In the genomic region with DNA sequence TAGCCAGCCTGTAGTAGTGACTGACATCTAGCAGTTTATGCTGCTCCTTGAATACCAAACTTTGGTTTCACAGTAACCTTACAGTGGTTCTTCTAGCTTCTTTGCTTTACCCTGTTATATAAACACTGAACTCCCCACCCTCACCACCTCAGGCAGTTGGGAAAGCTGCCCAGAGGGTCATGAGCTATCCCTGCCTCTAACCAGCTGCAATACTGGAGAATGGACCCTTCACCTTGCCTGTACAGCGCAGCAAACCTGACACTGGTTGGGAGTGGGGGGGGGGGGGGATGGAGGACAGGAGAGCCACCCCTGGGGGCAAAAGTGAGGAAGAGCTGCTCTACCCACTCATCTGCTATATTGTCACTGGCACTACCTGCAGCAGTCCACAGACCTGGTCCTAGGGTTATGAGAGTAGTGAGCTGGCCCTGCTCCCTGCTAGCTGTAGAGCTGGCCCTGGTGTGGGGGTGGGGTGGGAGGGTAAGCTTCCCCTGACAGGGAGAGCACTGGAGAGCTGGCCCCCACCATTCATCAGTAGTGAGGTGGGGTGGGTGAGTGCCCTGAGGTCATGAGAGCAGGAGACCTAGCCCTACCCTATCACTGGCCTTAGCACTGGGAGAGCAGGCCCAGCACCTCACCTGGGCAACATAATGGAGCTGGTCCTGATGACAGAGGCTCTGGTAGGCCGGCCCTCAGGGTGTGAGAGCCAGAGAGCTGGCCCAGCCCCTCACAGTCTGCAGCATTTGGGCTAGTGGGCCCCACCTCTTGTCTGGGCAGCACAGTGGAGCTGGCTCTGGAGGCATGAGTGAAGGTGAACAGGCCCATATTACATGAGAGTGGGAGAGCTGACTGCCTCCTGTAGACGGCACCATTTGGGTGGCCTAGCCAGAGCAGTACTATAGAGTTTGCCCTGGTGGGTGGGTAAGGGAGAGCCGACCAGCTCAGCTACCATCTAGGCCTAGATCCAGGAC, we compare ENCODE assay signal across 10 mouse cellular contexts. TPM values are rescaled to one million over a fixed set of nuclear protein-coding genes. Genes with fewer than 3 reads are reported as not detected.
DNase-seq lines count a peak whose midpoint lies in the region; ATAC-seq and TF ChIP-seq lines count a peak whose summit lies in the region.
"Had no signal": no experiment of that assay in that cellular context is flagged by ENCODE, and none has a peak within 500 bp of the region (broad histone marks: within the 10 kb centered on the region; RNA-seq: fewer than 3 reads in every experiment).

No protein-coding gene starts in this region.

- DNase-seq in heart, adult 18-20 months: no peak
- peak; percentile 50 to 68 for DNase-seq in kidney, adult 8-10 months
- DNase-seq in adrenal gland, adult 2 months: no peak
- no peak for DNase-seq in thymus, adult 2 months
- DNase-seq in frontal cortex, postnatal 25 days (ENCODE audit: low spot score in 2 of 2): no peak

- no peaks in the 10 kb centered on the region for H3K27me3 ChIP-seq in heart, embryonic 12.5 days (replicated peaks)
- H3K27me3 ChIP-seq in erythroblast, embryonic 14.5 days (ENCODE audit: control insufficient read depth): no peaks in the 10 kb centered on the region
- no peaks in the 10 kb centered on the region for H3K27me3 ChIP-seq in thymus, adult 2 months (ENCODE audit: control insufficient read depth, insufficient read depth, low read length)
- H3K27me3 ChIP-seq: Patski had no signal

- TF ChIP-seq CTCF in thymus, adult 2 months (IDR thresholded peaks at IDR 0.05; ENCODE audit: borderline replicate concordance, control insufficient read depth, extremely low read depth, insufficient read depth, low read length, poor library complexity): no peak

- 62% methylated on average over 4 of the region's 4 CpGs for WGBS in heart, embryonic 12.5 days
- 90% methylated on average over 4 of the region's 4 CpGs for WGBS in thymus, adult 2 months

- H3K9me3 ChIP-seq in heart, embryonic 12.5 days (replicated peaks): no peaks in the 10 kb centered on the region
- no peaks in the 10 kb centered on the region for H3K9me3 ChIP-seq in erythroblast, embryonic 14.5 days (ENCODE audit: control insufficient read depth, low read length)

- no peak for TF ChIP-seq POLR2A in thymus, adult 2 months (IDR thresholded peaks at IDR 0.05; ENCODE audit: control insufficient read depth, extremely low read depth, insufficient read depth, low read length, poor library complexity)

- ATAC-seq in heart, embryonic 12.5 days (ENCODE audit: insufficient number of reproducible peaks, low FRiP score): peak; percentile 66
- ATAC-seq in megakaryocyte progenitor cell, adult 5-6 weeks (replicated peaks; ENCODE audit: poor library complexity): peak; percentile 35
- ATAC-seq: Patski had no signal

- no peak overlapping the region for H3K4me3 ChIP-seq in heart, embryonic 12.5 days
- peak overlapping the region; percentile 2 for H3K4me3 ChIP-seq in erythroblast, embryonic 14.5 days (replicated peaks)
- H3K4me3 ChIP-seq in thymus, adult 2 months (ENCODE audit: control insufficient read depth, insufficient read depth, low read length): no peak overlapping the region

- 0 out of 2 replicates have a peak, but pooled peaks cover 4% of the 10 kb centered on the region for H3K4me1 ChIP-seq in heart, embryonic 12.5 days (replicated peaks)
- peaks cover 5% of the 10 kb centered on the region for H3K4me1 ChIP-seq in erythroblast, embryonic 14.5 days (ENCODE audit: control insufficient read depth)
- H3K4me1 ChIP-seq in thymus, adult 2 months (replicated peaks; ENCODE audit: control insufficient read depth, insufficient read depth, low read length): no peaks in the 10 kb centered on the region

- H3K36me3 ChIP-seq in heart, embryonic 12.5 days: peaks cover 62% of the 10 kb centered on the region
- H3K36me3 ChIP-seq in erythroblast, embryonic 14.5 days (ENCODE audit: control insufficient read depth): peaks cover 86% of the 10 kb centered on the region
- peaks cover 37% of the 10 kb centered on the region for H3K36me3 ChIP-seq in thymus, adult 2 months (ENCODE audit: control insufficient read depth, insufficient read depth, low read length)

- H3K9ac ChIP-seq in heart, embryonic 12.5 days: no peak overlapping the region

- no peak overlapping the region for H3K27ac ChIP-seq in heart, embryonic 12.5 days (ENCODE audit: poor library complexity, severe bottlenecking)
- H3K27ac ChIP-seq in thymus, adult 2 months (ENCODE audit: control insufficient read depth, insufficient read depth, low read length): no peak overlapping the region

- no peak overlapping the region for H3K4me2 ChIP-seq in heart, embryonic 12.5 days

RNA-seq across cellular contexts. Expression of a gene that starts 14.9 kb away (rescaled TPM):
- polyA plus RNA-seq in heart, embryonic 12.5 days (2016; fragmentation: Nextera tagmentation; extraction: Ambion mirVana): 187 and 195 TPM in 2 replicates
- 100 to 1,000 TPM; 395 to 427 TPM for total RNA-seq in heart, adult 18-20 months (2021)
- 3.5 and 5.2 TPM in 2 replicates for polyA plus RNA-seq in erythroblast, embryonic 14.5 days (2012)
- total RNA-seq in megakaryocyte progenitor cell, adult 5-6 weeks (2015): 41.4 and 46.0 TPM in 2 replicates
- 43.2 and 56.2 TPM in 2 replicates for total RNA-seq in megakaryocyte progenitor cell, adult 5-6 weeks (2017)
- total RNA-seq in adrenal gland, adult 2 months (2021): 10 to 100 TPM; 86.6 to 88.5 TPM
- 44.0 and 63.8 TPM in 2 replicates for polyA plus RNA-seq in adrenal gland, adult 2 months (2012; rRNA removed)
- polyA plus RNA-seq in thymus, adult 2 months (2012; rRNA removed): 49.8 and 51.5 TPM in 2 replicates

RNA-seq across cellular contexts. Expression of a gene that starts 15.0 kb away (rescaled TPM):
- polyA plus RNA-seq in heart, embryonic 12.5 days (2016; fragmentation: Nextera tagmentation; extraction: Ambion mirVana): 9.4 and 12.6 TPM in 2 replicates
- total RNA-seq in heart, adult 18-20 months (2021): 100 to 1,000 TPM; 132 to 137 TPM
- polyA plus RNA-seq in erythroblast, embryonic 14.5 days (2012): 5.3 and 6.0 TPM in 2 replicates
- total RNA-seq in megakaryocyte progenitor cell, adult 5-6 weeks (2015): 142 and 148 TPM in 2 replicates
- total RNA-seq in megakaryocyte progenitor cell, adult 5-6 weeks (2017): 59.3 and 60.2 TPM in 2 replicates
- 100 to 1,000 TPM; 161 to 170 TPM for total RNA-seq in adrenal gland, adult 2 months (2021)
- 56.8 and 70.6 TPM in 2 replicates for polyA plus RNA-seq in adrenal gland, adult 2 months (2012; rRNA removed)
- polyA plus RNA-seq in thymus, adult 2 months (2012; rRNA removed): 48.8 and 53.7 TPM in 2 replicates

RNA-seq across cellular contexts. Expression of a gene that starts 15.1 kb away (rescaled TPM):
- 38.5 and 38.9 TPM in 2 replicates for polyA plus RNA-seq in heart, embryonic 12.5 days (2016; fragmentation: Nextera tagmentation; extraction: Ambion mirVana)
- 10 to 100 TPM; 13.1 TPM for total RNA-seq in heart, adult 18-20 months (2021)
- polyA plus RNA-seq in erythroblast, embryonic 14.5 days (2012): 2.3 and 3.1 TPM in 2 replicates
- 71.0 and 73.2 TPM in 2 replicates for total RNA-seq in megakaryocyte progenitor cell, adult 5-6 weeks (2015)
- 55.6 and 62.0 TPM in 2 replicates for total RNA-seq in megakaryocyte progenitor cell, adult 5-6 weeks (2017)
- 10 to 100 TPM; 16.7 to 20.7 TPM for total RNA-seq in adrenal gland, adult 2 months (2021)
- 9.0 and 11.3 TPM in 2 replicates for polyA plus RNA-seq in adrenal gland, adult 2 months (2012; rRNA removed)
- 40.3 and 42.4 TPM in 2 replicates for polyA plus RNA-seq in thymus, adult 2 months (2012; rRNA removed)

RNA-seq across cellular contexts. Expression of a gene that starts 28.5 kb away (rescaled TPM):
- polyA plus RNA-seq in heart, embryonic 12.5 days (2016; fragmentation: Nextera tagmentation; extraction: Ambion mirVana): 0.28 TPM in 1 of 2 replicates, not detected in the other
- total RNA-seq in heart, adult 18-20 months (2021): under 1 TPM in 1 of 2 experiments, not detected in 1; 0.05 TPM
- polyA plus RNA-seq in erythroblast, embryonic 14.5 days (2012): not detected in 2 replicates
- not detected in 2 replicates for total RNA-seq in megakaryocyte progenitor cell, adult 5-6 weeks (2015)
- total RNA-seq in megakaryocyte progenitor cell, adult 5-6 weeks (2017): not detected in 2 replicates
- 1 to 10 TPM in 1 of 2 experiments, under 1 TPM in 1; 0.29 to 1.7 TPM for total RNA-seq in adrenal gland, adult 2 months (2021)
- 0.20 and 0.31 TPM in 2 replicates for polyA plus RNA-seq in adrenal gland, adult 2 months (2012; rRNA removed)
- polyA plus RNA-seq in thymus, adult 2 months (2012; rRNA removed): 0.12 and 0.13 TPM in 2 replicates
- total RNA-seq: hematopoietic stem cell, adult 5-6 weeks had no signal

RNA-seq across cellular contexts. Expression of a gene that starts 54.7 kb away (rescaled TPM):
- 111 and 114 TPM in 2 replicates for polyA plus RNA-seq in heart, embryonic 12.5 days (2016; fragmentation: Nextera tagmentation; extraction: Ambion mirVana)
- total RNA-seq in heart, adult 18-20 months (2021): 10 to 100 TPM; 61.0 to 65.8 TPM
- polyA plus RNA-seq in erythroblast, embryonic 14.5 days (2012): 1.7 and 1.8 TPM in 2 replicates
- 185 and 201 TPM in 2 replicates for total RNA-seq in megakaryocyte progenitor cell, adult 5-6 weeks (2015)
- 207 and 229 TPM in 2 replicates for total RNA-seq in megakaryocyte progenitor cell, adult 5-6 weeks (2017)
- total RNA-seq in adrenal gland, adult 2 months (2021): 10 to 100 TPM in 1 of 2 experiments, 1 to 10 TPM in 1; 4.4 to 12.1 TPM
- 0.85 TPM in 1 of 2 replicates, not detected in the other for polyA plus RNA-seq in adrenal gland, adult 2 months (2012; rRNA removed)
- polyA plus RNA-seq in thymus, adult 2 months (2012; rRNA removed): 10.6 and 11.9 TPM in 2 replicates

Comparison
In these comparisons a context has a peak if more than half of its experiments do, and no peak if none do; other contexts are left out.
1. DNase-seq: peak in kidney, adult 8-10 months (2 of 2); none in heart, adult 18-20 months (0 of 2), adrenal gland, adult 2 months (single experiment), thymus, adult 2 months (single experiment) and frontal cortex, postnatal 25 days (0 of 2).